Mouse (Mus musculus) v-Abl transformed pro-B cells (cell line): ENCODE results near the gene Nxpe3.

Experiments
- in situ Hi-C, 2 experiments: fragments of 400-800 bp; cut with MboI; formaldehyde crosslinking; loops; one replicate each; pipeline ENCODE4 v1.15.1; 2025; ENCODE audit not compliant: unreplicated experiment in 2 of 2

Gene Nxpe3

DNA sequence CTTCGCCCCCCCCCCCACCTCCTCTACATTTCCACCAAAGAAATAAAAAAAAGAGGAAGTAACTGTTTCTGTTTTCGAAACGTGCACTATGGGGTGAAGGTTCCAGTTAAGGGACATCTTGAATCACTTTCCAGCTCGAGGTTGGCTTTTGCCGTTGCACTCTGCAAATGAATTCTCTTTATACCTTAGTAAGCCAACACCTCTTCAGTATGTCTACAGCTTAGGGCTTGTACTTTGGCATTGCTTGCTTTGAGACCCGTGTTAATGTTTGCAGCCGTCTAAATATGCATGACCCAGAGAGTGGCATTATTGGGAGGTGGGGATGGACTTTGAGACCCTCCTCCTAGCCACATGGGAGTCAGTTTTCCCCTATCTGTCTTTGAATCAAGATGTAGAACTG lies 2.6 kb downstream of the Nxpe3 start:
- in situ Hi-C loops: loop anchor here in 1 of 2 experiments (5.0 to 25.0 kb wide), 2 partner anchors 55 to 820 kb away; partner anchors contain the start of gene Tfg

DNA sequence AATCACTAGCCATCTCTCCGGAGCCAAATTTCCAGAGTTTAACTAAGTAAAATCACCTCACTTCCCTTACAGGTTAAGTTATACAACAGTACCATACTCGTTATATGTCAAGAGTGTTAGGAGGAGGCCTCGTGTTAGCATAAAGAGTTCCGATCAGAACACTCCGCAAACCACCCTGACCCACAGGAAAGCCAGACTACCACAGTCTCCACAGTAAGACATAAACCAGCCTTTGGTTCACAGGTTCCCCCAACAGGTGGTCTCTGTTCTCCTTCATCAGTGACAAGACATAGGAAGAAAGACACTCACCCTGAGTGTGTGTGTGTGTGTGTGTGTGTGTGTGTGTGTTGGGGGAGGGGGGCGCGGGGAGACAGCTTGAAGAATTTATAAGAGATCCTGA lies 3.7 kb downstream of the Nxpe3 start:
- in situ Hi-C loops: loop anchor here in 1 of 2 experiments (5.0 to 25.0 kb wide), 2 partner anchors 56 to 821 kb away; partner anchors contain the start of gene Tfg

GRCm38 (mm10) chr16:55890346-55891136 lies 4.5 kb downstream of the Nxpe3 start:
- in situ Hi-C loops: loop anchor here in 1 of 2 experiments (5.0 to 25.0 kb wide), 2 partner anchors 57 to 822 kb away; partner anchors contain the start of gene Tfg

- in situ Hi-C loops: loop anchor here (5.0 to 25.0 kb wide), 5 partner anchors 178 to 1205 kb away; partner anchors contain the start of gene Tfg (in 1 of the 2)
Observed at GRCm38 (mm10) chr16:55889451-55889850, 5.6 kb downstream of the Nxpe3 start.

DNA sequence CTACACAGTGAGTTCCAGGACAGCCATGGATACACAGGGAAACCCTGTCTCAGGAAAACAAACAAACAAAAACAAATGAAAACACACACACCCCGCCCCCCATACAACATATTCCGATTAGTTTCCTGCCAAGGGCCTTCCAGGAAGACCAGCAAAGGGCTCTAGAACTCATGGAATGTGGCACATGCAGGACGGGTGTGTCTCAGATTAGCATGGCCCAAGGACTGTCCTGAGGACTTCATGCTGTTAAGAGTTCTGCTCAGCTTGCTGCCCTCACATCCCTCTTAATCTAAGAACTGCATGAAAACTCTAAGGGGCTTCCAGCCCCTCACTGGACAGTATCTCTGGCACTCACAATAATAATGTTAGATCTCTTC lies 6.5 kb downstream of the Nxpe3 start:
- in situ Hi-C loops: loop anchor here (5.0 to 25.0 kb wide), 5 partner anchors 179 to 1206 kb away; partner anchors contain the start of gene Tfg (in 1 of the 2)

DNA sequence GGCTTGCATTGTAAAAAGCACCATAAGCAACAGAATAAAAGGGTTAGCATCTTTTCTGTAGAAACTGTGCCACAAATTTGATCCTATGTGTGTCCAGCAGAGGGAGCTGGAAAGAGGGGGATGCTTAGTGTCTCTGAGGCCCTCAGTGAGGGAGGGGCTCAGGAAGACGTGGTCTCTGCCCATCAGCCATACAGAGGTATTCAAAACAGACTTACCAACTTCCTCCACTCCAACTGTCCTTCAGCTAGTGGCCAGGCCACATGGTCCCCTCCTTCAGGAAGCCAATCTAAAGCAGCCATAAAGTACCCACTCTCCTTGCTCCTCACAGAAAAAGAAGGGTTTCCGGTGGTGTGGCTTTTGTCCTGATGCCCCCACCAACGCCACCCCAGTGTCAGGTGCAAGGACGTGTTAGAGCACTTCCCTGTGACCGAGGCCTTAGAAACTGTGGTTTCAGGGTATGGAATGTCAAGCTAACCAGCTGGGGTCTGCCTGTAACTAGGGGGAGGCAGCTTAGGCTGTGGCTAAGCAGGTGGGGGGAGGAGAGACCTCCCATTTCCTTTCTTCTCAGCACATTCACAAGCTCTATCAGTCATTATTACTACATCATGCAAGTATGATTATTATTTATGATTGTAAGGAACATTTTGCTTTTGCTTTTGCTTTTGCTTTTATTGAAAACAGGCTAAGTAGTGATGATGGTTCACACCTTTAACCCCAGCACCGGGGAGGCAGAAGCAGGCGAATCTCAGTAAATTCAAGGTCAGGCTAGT lies 7.1 kb downstream of the Nxpe3 start:
- in situ Hi-C loops: loop anchor here (5.0 to 25.0 kb wide), 5 partner anchors 179 to 1207 kb away; partner anchors contain the start of gene Tfg (in 1 of the 2)

DNA sequence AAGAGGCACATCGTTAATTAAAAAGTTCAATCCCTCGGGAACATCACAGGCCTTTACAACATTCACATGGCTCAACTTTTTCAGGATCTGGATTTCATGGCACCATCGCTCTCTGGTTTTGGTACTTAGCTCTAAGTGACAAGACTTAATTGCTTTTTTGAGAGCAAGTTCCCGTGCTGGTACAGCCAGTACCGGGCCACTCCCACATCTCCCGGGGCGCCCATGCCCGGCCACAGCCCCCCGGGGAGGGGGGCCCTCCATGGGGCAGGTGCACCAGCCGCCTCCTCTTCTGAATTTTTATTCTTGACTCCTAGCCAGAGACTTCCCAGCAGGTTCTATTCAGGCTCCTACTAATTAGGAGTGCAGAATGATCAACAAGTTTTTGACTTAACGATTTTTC lies 10.8 kb downstream of the Nxpe3 start:
- in situ Hi-C loops: loop anchor here (5.0 to 25.0 kb wide), 5 partner anchors 248 to 1211 kb away; partner anchors contain the start of gene Tfg (in 1 of the 2)

GRCm38 (mm10) chr16:55876025-55876424 lies 19.1 kb downstream of the Nxpe3 start:
- in situ Hi-C loops: loop anchor here in 1 of 2 experiments (25.0 kb wide), 1 partner anchor 836 kb away; the partner anchor contains the start of gene Tfg

- in situ Hi-C loops: loop anchor here (5.0 to 25.0 kb wide), 3 partner anchors 342 to 1223 kb away; no protein-coding TSS in a partner anchor
Observed at GRCm38 (mm10) chr16:55863832-55864231, 31.3 kb downstream of the Nxpe3 start.

DNA sequence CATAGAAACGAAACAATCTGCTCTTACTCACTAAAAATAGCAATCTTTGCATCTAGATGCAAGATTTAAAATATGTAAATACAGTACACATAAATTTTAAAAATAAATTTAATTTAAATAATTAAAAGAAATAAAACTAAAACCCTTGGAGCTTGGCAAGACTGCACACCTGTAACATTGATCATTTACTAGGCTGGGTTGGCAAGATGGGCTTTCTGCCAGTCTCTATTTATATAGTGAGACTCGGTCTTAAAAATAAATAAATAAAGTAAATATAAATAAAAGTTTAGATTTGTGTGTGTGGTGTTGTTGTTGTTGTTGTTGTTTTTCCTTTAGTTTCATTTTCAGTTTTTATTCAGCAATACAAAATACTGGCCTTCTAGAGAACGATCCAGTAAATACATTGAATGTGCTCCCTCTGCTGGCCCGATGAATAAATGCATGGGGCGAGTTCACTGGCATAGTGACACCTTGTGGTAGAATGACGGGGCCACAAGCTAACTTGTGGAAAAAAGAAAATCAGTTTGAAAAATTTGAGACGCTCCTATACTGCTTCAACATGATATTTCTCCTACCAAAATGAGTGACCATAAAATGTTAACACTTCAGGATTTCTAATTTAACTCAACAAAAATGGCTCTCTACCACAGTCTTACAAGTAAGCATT lies 31.8 kb downstream of the Nxpe3 start:
- in situ Hi-C loops: loop anchor here (5.0 to 25.0 kb wide), 3 partner anchors 341 to 1224 kb away; no protein-coding TSS in a partner anchor

GRCm38 (mm10) chr16:55861104-55861503 lies 34.0 kb downstream of the Nxpe3 start:
- in situ Hi-C loops: loop anchor here (5.0 to 25.0 kb wide), 3 partner anchors 339 to 1226 kb away; no protein-coding TSS in a partner anchor

- in situ Hi-C loops: loop anchor here (5.0 to 25.0 kb wide), 3 partner anchors 337 to 1228 kb away; no protein-coding TSS in a partner anchor
Observed at GRCm38 (mm10) chr16:55859421-55859820, 35.7 kb downstream of the Nxpe3 start.

GRCm38 (mm10) chr16:55858465-55858864 lies 36.6 kb downstream of the Nxpe3 start:
- in situ Hi-C loops: loop anchor here (5.0 to 25.0 kb wide), 3 partner anchors 336 to 1229 kb away; no protein-coding TSS in a partner anchor

- in situ Hi-C loops: loop anchor here (25.0 kb wide), 2 partner anchors 641 to 1234 kb away; no protein-coding TSS in a partner anchor
Observed at GRCm38 (mm10) chr16:55852943-55853727, 42.0 kb downstream of the Nxpe3 start.

GRCm38 (mm10) chr16:55852515-55852914 lies 42.6 kb downstream of the Nxpe3 start:
- in situ Hi-C loops: loop anchor here (25.0 kb wide), 2 partner anchors 640 to 1235 kb away; no protein-coding TSS in a partner anchor

DNA sequence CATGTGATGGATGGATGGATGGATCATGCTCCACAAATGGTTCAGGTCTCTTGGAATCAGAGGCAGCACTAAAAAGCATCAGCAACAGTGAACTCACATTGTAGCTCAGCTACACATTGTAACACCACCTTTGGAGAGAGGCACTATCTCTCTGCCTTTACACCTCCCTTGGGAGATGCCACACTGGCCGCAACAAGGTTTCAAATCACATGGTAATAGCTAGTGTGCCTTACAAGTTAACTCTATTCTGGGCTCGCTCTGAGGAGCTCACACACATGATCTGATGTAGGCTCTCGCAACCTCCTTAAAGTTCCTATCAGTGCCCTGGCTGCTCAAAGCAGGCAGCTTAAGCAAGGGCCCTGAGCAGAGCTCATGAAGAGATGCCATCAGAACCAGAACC lies 44.6 kb downstream of the Nxpe3 start:
- in situ Hi-C loops: loop anchor here (25.0 kb wide), 2 partner anchors 638 to 1237 kb away; no protein-coding TSS in a partner anchor

DNA sequence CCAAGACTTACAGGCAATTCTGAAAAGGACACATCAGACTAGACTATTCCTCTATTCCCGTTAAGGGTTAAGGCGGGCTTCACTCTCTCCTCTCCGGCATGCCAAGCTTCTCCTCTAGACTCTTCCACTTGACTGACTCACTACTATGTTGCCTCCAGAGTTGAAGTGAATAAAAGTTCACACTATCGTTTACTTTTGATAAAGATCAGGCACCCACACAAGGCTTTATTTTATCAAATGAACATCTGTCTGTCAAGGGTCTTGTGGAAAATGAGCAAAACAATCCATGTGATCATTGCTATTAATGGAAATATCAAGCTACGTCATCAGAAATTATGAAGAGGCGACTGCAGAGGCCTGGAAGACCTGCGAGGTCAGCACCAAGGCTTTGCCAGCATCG lies 47.4 kb downstream of the Nxpe3 start:
- in situ Hi-C loops: no loop called here

DNA sequence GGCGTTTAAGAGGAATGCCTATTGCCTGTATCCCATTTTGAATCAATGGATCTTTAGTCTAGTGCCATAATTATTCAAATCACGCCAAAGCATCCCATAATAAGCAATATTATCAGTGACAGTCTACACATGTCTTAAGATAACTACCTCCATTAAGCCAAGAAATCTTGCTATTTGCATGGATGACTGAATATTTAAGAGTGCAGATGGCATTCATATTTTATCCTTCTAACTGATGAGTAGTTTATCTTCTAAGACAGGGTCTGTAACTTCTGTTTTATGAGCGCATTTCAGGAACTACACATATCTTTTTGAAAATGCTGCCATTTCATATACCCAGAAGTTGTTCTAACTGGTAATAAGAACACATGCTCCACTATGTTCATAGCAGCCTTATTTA lies 50.2 kb downstream of the Nxpe3 start:
- in situ Hi-C loops: no loop called here

GRCm38 (mm10) chr16:55843919-55844318 lies 51.2 kb downstream of the Nxpe3 start:
- in situ Hi-C loops: no loop called here
